Comparison of ENCODE assay signal across 8 mouse cellular contexts in genomic region chr4:152008622-152009075, GRCm38 (mm10). TPM values are rescaled to one million over a fixed set of nuclear protein-coding genes. Genes with fewer than 3 reads are reported as not detected.
DNase-seq lines count a peak whose midpoint lies in the region; ATAC-seq and TF ChIP-seq lines count a peak whose summit lies in the region.

Gene Klhl21 (plus strand): TSS chr4:152008803.

- under 1% methylated on average over 45 of the region's 45 CpGs for WGBS in forebrain, embryonic 16.5 days
- WGBS in lung, embryonic 15.5 days, result under 1% methylated on average over 45 of the region's 45 CpGs

- peaks cover 26% of the 10 kb centered on the region; the same call in 1 of the 2 replicates for H3K36me3 ChIP-seq in ES-E14 (ENCODE audit: control insufficient read depth, insufficient read depth, low read length, poor library complexity, severe bottlenecking)
- no peaks in the 10 kb centered on the region for H3K36me3 ChIP-seq in forebrain, embryonic 16.5 days (ENCODE audit: control insufficient read depth, insufficient read depth)
- peaks cover 12% of the 10 kb centered on the region; the same call in 1 of the 2 replicates for H3K36me3 ChIP-seq in lung, embryonic 15.5 days

- H3K9me3 ChIP-seq in ES-E14 (ENCODE audit: control insufficient read depth, insufficient read depth, low read depth, low read length), result no peaks in the 10 kb centered on the region
- H3K9me3 ChIP-seq in forebrain, embryonic 16.5 days (ENCODE audit: control insufficient read depth, low read length), result no peaks in the 10 kb centered on the region
- no peaks in the 10 kb centered on the region for H3K9me3 ChIP-seq in lung, embryonic 15.5 days

- H3K4me3 ChIP-seq in ES-E14 (ENCODE audit: insufficient read depth in 1 of 2, low read depth in 1 of 2, low read length in 2 of 2, poor library complexity in 1 of 2, severe bottlenecking in 1 of 2), result peak within 1 kb of the TSS; percentile 86 to 88
- H3K4me3 ChIP-seq in forebrain, embryonic 16.5 days (replicated peaks; ENCODE audit: low read length), result peak within 1 kb of the TSS; percentile 80
- H3K4me3 ChIP-seq in lung, embryonic 15.5 days, result peak within 1 kb of the TSS; percentile 61

- ATAC-seq in forebrain, embryonic 16.5 days, result peak; percentile 88
- peak; percentile 92 for ATAC-seq in lung, embryonic 15.5 days (ENCODE audit: borderline replicate concordance, extremely low read depth, low FRiP score, low TSS enrichment)

- peaks cover 0 to 23% of the 10 kb centered on the region in 2 experiments; a peak in 3 of 4 replicates for H3K4me1 ChIP-seq in ES-E14 (ENCODE audit: control insufficient read depth in 2 of 2, insufficient read depth in 2 of 2, low read length in 2 of 2, poor library complexity in 1 of 2)
- peaks cover 26% of the 10 kb centered on the region for H3K4me1 ChIP-seq in forebrain, embryonic 16.5 days (replicated peaks; ENCODE audit: control insufficient read depth, insufficient read depth, low read length)
- H3K4me1 ChIP-seq in lung, embryonic 15.5 days, result peaks cover 51% of the 10 kb centered on the region

- H3K27me3 ChIP-seq in forebrain, embryonic 16.5 days (replicated peaks; ENCODE audit: control insufficient read depth, insufficient read depth, low read length), result peaks cover 23% of the 10 kb centered on the region
- no peaks in the 10 kb centered on the region for H3K27me3 ChIP-seq in lung, embryonic 15.5 days

- peak; percentile 81 for DNase-seq in ES-E14 (ENCODE audit: low read depth, low spot score)
- DNase-seq in cerebellum, adult 11-12 months, result peak; percentile 94
- peak; percentile 96 for DNase-seq in heart, postnatal 36 days
- peak; percentile 91 for DNase-seq in layer of hippocampus, adult 8-10 months (ENCODE audit: low spot score in 2 of 2)
- peak; percentile 88 for DNase-seq in ovary, adult 18-20 months (ENCODE audit: low spot score)
- DNase-seq in thymus, postnatal 0 days (ENCODE audit: low spot score), result peak; percentile 90

- H3K27ac ChIP-seq in ES-E14 (ENCODE audit: insufficient read depth, low read depth, low read length, poor library complexity, severe bottlenecking), result peak within 1 kb of the TSS; percentile 53; the same call in 1 of the 2 replicates
- H3K27ac ChIP-seq in forebrain, embryonic 16.5 days (ENCODE audit: low read length), result peak within 1 kb of the TSS; percentile 68
- H3K27ac ChIP-seq in lung, embryonic 15.5 days, result peak within 1 kb of the TSS; percentile 95

- in situ Hi-C loops in ES-E14 (cut with MboI; ENCODE audit: low sequenced_read_pairs in 2 of 2, unreplicated experiment in 2 of 2), result no loop called here

- intact Hi-C loops in heart, postnatal 36 days (cut with DNase I), result loop anchor here (1.0 kb wide), 2 partner anchors 12 to 19 kb away; partner anchors contain the start of genes Phf13 and Zbtb48

- H3K9ac ChIP-seq in ES-E14 (ENCODE audit: insufficient read depth, low read depth, low read length, poor library complexity, severe bottlenecking), result peak within 1 kb of the TSS; percentile 80
- peak within 1 kb of the TSS; percentile 56 for H3K9ac ChIP-seq in forebrain, embryonic 16.5 days (replicated peaks; ENCODE audit: low read depth, low read length)
- H3K9ac ChIP-seq in lung, embryonic 15.5 days, result peak within 1 kb of the TSS; percentile 54

- H3K4me2 ChIP-seq in forebrain, embryonic 16.5 days (ENCODE audit: low read length), result peak within 1 kb of the TSS; percentile 90
- peak within 1 kb of the TSS; percentile 99 for H3K4me2 ChIP-seq in lung, embryonic 15.5 days

TF ChIP-seq in ES-E14, 5 proteins besides CTCF, POLR2A, EP300 and RAD21:
- no peak for TF ChIP-seq ZNF384 (IDR thresholded peaks at IDR 0.05; ENCODE audit: low read depth, low read length)

RNA-seq across cellular contexts. Expression of gene Klhl21, which starts in this region (rescaled TPM):
- 19.7 and 21.0 TPM in 2 replicates for total RNA-seq in ES-E14 (2012; rRNA removed)
- polyA plus RNA-seq in forebrain, embryonic 16.5 days (2015; fragmentation: Nextera tagmentation; extraction: Ambion mirVana), result 2.9 and 3.6 TPM in 2 replicates
- total RNA-seq in heart, postnatal 36 days (2021), result 10 to 100 TPM; 86.2 to 91.5 TPM
- 10 to 100 TPM; 19.3 to 24.2 (median 22.0) TPM for total RNA-seq in layer of hippocampus, adult 8-10 months (2022)
- 15.3 and 16.1 TPM in 2 replicates for polyA plus RNA-seq in lung, embryonic 15.5 days (2015; fragmentation: Nextera tagmentation; extraction: Ambion mirVana)
- polyA plus RNA-seq in thymus, postnatal 0 days (2015; fragmentation: Nextera tagmentation; extraction: Ambion mirVana), result 8.9 and 10.2 TPM in 2 replicates

Comparison
In these comparisons a context has a peak if more than half of its experiments do, and no peak if none do; other contexts are left out.
1. Peak in every context shown above with its lines: DNase-seq, ATAC-seq, H3K4me3 ChIP-seq and H3K27ac ChIP-seq.